Mouse (Mus musculus): Measurements from ENCODE around the gene Dnajc12.
"Not testable (repeated sequence)": the region's sequence is repeated elsewhere in the genome, so short reads cannot be mapped to it uniquely, and the experiment has no call there.

The Dnajc12 gene

DNA sequence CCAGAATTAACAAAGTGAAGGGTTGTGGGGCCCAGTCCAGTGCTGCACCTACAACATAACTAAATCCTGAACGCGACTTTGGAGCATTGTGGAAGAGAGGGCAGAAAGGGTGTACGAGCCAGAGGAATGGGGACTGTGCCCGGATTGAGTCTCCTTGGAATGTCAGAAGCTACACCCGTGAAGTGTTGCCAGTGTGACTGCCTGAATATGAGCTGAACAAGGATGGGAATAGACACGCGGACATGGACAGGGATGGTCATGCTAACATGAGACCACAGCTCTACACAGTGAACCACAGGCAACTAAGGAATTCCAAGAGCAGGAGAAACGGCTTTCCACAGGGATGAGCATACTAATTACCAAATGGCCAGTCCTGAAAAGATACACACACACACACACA lies 49.9 kb downstream of the Dnajc12 start:
- DNase-seq, result no peak

GRCm38 (mm10) chr10:63432887-63433286 lies 50.6 kb downstream of the Dnajc12 start:
- DNase-seq, result no peak

GRCm38 (mm10) chr10:63438736-63439262 lies 56.6 kb downstream of the Dnajc12 start:
- DNase-seq, result no peak

DNA sequence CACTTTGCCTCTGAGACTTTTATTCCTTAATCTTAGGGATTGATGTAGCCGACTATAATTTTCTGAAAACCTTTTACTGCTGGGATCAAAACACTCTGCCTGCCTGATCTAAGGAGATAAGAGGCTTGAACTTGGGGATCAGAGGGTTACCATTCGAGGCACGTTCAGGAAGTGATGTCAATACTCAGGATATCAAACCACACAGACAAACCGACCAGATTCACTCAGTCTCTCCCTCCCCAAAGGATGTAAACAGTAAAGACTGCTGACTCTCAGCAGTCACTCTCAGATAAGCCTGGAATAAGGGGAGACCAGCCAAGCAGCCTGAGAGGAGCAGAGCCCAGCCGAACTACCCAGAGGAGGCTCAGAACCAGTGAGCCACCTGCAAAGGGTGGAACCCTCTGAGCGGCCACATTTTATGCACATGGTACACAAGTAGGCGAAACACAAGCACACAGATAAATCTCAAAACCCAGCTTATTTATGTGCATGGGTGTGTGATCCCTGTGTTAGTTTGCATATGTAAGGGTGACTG lies 57.5 kb downstream of the Dnajc12 start:
- DNase-seq, result no peak

DNA sequence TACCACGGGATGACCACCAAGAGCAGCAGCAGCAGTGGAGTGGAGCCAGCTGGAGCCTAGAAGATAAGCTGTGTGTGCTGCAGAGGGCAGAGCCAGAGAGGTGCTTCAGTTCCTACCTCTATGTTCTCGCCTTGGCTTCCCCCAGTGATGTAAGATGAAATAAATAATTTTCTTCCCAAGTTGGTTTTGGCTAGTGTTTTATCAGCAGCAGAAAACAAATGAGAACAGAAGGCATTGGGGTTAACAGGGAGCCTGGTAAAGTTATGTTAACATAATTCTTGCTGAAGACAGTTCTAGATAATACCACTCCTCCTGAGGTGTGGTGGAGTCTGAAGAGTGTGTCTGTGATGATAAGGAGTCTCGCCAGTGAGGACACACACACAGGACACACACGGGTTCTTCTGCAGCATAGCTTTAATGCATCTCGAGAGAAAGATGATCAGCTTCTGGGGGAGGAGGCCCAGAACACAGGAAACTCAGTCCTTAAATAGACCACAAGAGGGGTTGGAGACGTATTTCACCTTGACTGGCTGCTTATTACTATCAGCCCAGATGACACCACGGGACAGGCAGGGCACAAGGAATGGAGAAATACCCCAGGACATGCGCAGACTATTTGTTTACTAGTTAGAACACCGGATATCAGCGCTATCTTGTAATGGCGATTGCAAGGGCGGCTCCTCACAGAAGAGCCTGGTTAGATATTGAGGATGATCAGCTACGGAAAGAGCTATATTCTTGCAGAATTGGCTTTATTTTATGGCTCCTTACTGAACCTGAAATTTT lies 62.6 kb downstream of the Dnajc12 start:
- DNase-seq, result not testable (repeated sequence)

GRCm38 (mm10) chr10:63453926-63454325 lies 71.7 kb downstream of the Dnajc12 start:
- DNase-seq, result no peak

GRCm38 (mm10) chr10:63455110-63455878 lies 73.1 kb downstream of the Dnajc12 start:
- peak; percentile 27 for DNase-seq

DNA sequence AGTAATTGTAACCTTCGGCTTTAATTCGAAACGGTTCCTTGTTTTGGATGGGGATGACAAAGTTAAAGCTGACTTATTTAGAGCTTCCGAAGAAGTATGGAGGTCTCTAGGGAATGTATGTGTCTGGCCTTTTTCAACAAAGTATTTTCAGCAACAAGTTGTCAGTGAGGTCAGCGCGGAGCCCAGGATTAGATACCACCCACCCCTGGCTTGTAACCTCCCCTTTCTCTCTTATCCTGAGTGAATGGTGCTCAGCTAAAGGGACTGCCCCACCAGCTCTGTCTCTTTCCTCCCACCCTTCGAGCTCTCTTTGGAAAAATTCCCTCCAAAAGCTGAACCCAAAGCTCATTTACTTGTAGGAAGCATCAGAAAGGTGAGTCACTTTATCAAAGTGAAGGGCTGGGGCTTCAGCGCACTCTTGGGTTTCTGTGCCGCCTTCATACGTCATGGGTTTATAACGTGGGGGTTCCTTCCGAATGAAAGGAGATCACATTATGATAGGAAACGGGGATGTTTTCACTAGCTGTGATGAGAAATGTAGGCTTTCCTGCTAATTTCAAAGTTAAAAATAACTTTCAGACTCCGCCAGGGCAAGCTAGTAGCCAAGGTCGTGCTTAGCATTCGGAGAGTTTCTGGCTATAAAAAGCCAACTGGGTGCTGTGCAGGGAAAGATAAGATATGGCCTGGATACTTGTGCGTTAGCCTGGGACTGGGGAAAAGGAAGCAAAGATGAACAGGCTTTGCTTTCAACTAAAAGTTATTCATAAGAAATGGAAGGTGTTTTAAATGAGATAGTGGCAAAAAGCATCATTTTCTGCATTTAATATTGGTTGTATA lies 75.3 kb downstream of the Dnajc12 start:
- no peak for DNase-seq

Data from kidney, adult 11 months (tissue).